Mouse (Mus musculus): Measurements from ENCODE around the gene 1500009C09Rik. TPM values are rescaled to one million over a fixed set of nuclear protein-coding genes. Genes with fewer than 3 reads are reported as not detected.

The 1500009C09Rik gene
- polyA plus RNA-seq, 1 experiment from 2014 or later = not detected

DNA sequence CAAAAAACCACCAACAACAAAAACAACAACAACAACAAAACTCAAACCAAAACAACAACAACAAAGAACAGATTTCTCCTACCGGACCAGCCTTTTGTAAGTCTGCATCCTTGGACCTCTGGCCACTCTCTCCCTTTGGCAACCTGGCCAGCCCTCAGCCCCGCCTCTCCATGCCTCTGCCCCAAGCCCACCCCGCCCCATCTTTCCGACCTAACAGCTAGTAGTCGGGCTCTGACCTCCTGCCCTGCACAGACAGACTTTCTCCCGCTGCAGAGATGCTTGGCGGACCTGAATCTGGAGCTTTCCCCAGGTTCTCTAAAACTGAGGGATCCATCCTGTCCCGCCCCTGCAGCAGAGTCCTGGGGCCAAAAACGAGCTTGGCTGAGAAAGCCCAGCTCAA, 34.2 kb upstream of the 1500009C09Rik start:
- Histone ChIP-seq H3K27ac (ENCODE audit: low read length) (no peak overlapping the region), H3K36me3 (ENCODE audit: insufficient read depth, low read length) (no peaks in the 10 kb centered on the region), H3K9ac (replicated peaks; ENCODE audit: low read depth) (no peak overlapping the region), H3K4me3 (ENCODE audit: low read depth, low read length) (no peak overlapping the region), H3K27me3 (replicated peaks; ENCODE audit: insufficient read depth, low read length) (peaks cover 29% of the 10 kb centered on the region), H3K9me3 (ENCODE audit: low read length) (no peaks in the 10 kb centered on the region), H3K4me2 (replicated peaks; ENCODE audit: low read depth, low read length) (no peak overlapping the region), H3K4me1 (ENCODE audit: insufficient read depth, low read depth, low read length) (no peaks in the 10 kb centered on the region)
- WGBS = 36% methylated on average over 9 of the region's 9 CpGs
- ATAC-seq = no peak
- TF ChIP-seq EP300 (IDR thresholded peaks at IDR 0.05) = no peak
- no peak for TF ChIP-seq CTCF (IDR thresholded peaks at IDR 0.05)
- DNase-seq (ENCODE audit: low spot score) = no peak

DNA sequence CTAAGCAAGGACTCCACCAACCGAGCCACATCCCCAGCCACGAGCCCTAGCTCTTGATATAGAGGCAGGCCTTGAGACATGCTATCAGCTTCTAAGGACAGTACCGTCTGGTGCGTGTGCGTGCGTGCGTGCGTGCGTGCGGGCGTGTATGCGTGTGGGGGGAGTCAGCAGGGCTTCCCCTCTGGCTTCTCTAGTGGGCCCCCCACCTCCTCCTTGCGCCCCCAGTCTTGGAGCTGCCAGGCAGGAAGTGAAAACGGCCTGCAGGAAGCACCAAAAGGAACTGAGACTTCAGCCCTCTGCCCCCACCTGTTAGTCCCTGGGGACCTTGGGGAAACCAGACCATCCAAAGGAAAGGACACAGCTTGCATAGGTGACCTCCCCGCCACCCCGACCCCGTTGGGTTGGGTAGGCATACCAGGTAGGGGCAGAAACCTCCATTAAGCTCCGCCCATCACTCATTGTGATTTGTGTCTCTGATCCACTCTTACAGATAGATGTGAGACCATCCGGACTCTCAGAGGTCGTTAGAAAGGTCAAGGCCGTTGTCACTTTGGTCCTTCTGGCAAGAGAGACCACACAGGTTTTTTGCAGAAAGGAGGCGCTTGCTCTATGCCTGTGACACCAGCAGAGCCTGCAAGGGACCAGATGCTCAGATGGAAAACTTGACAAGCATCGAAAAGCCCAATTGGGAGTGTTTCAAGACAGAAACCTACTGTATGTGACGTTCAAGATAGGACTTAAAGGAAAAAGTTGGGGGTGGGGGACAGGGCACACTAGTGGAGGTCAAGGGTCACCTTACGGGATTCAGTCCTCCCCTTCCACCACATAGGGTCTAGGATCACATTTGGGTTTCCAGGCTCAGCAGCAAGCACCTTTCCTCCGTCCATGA, 33.2 kb upstream of the 1500009C09Rik start:
- Histone ChIP-seq H3K4me2 (replicated peaks; ENCODE audit: low read depth, low read length) (no peak overlapping the region), H3K4me1 (ENCODE audit: insufficient read depth, low read depth, low read length) (no peaks in the 10 kb centered on the region), H3K27me3 (replicated peaks; ENCODE audit: insufficient read depth, low read length) (peaks cover 21% of the 10 kb centered on the region; the same call in 1 of the 2 replicates), H3K36me3 (ENCODE audit: insufficient read depth, low read length) (no peaks in the 10 kb centered on the region), H3K9ac (replicated peaks; ENCODE audit: low read depth) (no peak overlapping the region), H3K9me3 (ENCODE audit: low read length) (no peaks in the 10 kb centered on the region), H3K27ac (ENCODE audit: low read length) (no peak overlapping the region), H3K4me3 (ENCODE audit: low read depth, low read length) (no peak overlapping the region)
- ATAC-seq = no peak
- 64% methylated on average over 26 of the region's 26 CpGs for WGBS
- TF ChIP-seq EP300 (IDR thresholded peaks at IDR 0.05) (no peak), CTCF (IDR thresholded peaks at IDR 0.05) (no peak)
- no peak for DNase-seq (ENCODE audit: low spot score)

DNA sequence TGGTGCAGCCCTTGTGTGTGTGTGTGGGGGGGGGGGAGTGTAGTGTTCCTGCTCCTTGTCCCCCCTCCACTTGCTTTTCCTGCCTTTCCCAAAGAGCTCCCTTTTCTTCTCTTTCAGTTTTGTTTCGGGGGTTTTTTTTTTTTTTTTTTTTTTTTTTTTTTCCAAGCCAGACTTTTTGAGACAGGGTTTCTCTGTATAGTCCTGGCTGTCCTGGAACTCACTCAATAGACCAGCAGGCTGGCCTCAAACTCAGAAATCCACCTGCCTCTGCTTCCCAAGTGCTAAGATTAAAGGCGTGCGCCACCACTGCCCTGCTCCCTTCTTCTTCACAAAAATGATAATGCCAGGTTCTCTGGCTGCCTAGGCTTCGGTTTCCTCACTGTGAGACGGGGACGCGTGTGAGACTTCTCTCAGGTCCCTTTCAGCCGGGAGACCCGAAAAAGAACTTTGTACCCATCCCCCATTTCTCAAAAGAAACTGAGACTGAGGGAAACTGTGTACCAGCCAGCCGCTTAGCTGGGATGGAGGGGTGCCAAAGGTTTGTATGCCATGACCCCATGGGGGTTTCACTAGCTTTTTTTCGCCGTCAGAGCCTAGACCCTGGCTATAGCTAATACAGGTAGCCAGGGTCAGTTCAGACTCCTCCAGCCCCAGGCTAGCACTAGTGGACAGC, 32.1 kb upstream of the 1500009C09Rik start:
- no peaks in the 10 kb centered on the region for H3K4me1 ChIP-seq (ENCODE audit: insufficient read depth, low read depth, low read length)
- no peak overlapping the region for H3K9ac ChIP-seq (replicated peaks; ENCODE audit: low read depth)
- H3K27me3 ChIP-seq (replicated peaks; ENCODE audit: insufficient read depth, low read length) = peaks cover 26% of the 10 kb centered on the region; the same call in 1 of the 2 replicates
- H3K9me3 ChIP-seq (ENCODE audit: low read length) = no peaks in the 10 kb centered on the region
- no peaks in the 10 kb centered on the region for H3K36me3 ChIP-seq (ENCODE audit: insufficient read depth, low read length)
- 75% methylated on average over 11 of the region's 12 CpGs for WGBS
- H3K4me3 ChIP-seq (ENCODE audit: low read depth, low read length) = no peak overlapping the region
- DNase-seq (ENCODE audit: low spot score) (no peak), ATAC-seq (no peak)
- TF ChIP-seq CTCF (IDR thresholded peaks at IDR 0.05) (no peak), EP300 (IDR thresholded peaks at IDR 0.05) (no peak)
- H3K27ac ChIP-seq (ENCODE audit: low read length) = no peak overlapping the region
- H3K4me2 ChIP-seq (replicated peaks; ENCODE audit: low read depth, low read length) = no peak overlapping the region

DNA sequence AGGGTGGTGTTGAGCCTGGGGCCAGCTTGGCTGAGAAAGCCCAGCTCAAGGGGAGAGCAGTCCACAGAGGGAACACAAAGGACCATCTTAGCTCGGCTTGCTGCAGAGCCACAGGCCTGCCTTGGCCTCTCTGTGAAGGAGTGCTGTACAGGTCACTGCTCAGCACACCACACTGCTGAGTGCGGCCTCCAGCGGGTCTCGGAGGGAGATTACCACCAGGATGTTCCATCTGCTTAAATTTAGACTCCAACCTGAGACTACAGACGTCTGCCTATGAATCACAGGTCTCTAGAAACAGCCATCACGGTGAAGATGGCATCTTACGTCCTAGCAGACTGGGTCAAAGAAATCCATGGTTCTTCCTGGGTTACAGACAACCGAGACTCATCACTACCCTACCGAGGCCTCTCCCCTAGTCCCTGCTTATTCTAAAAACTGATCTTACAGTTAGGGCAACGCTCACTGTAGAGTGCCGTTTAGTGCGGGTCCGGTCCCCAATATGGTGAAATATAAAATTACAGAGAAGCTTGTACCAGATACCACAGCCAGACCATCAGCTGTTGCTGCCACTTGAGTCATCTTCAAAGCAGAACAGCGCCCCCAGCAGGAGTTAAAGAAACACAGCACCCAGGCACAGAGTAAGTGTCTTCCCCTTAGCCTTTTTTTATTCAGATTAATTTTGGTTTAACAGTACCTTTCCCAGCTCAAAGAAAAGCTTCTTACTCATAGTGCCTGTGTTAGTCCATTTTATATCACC, 30.9 kb upstream of the 1500009C09Rik start:
- DNase-seq (ENCODE audit: low spot score) (no peak), ATAC-seq (no peak)
- H3K4me1 ChIP-seq (ENCODE audit: insufficient read depth, low read depth, low read length) = no peaks in the 10 kb centered on the region
- H3K27ac ChIP-seq (ENCODE audit: low read length) = no peak overlapping the region
- no peak for TF ChIP-seq CTCF (IDR thresholded peaks at IDR 0.05)
- no peak for TF ChIP-seq EP300 (IDR thresholded peaks at IDR 0.05)
- H3K4me2 ChIP-seq (replicated peaks; ENCODE audit: low read depth, low read length) = no peak overlapping the region
- H3K9ac ChIP-seq (replicated peaks; ENCODE audit: low read depth) = no peak overlapping the region
- 69% methylated on average over 14 of the region's 14 CpGs for WGBS
- H3K4me3 ChIP-seq (ENCODE audit: low read depth, low read length) = no peak overlapping the region
- no peaks in the 10 kb centered on the region for H3K9me3 ChIP-seq (ENCODE audit: low read length)
- H3K27me3 ChIP-seq (replicated peaks; ENCODE audit: insufficient read depth, low read length) = peaks cover 14% of the 10 kb centered on the region; the same call in 1 of the 2 replicates
- H3K36me3 ChIP-seq (ENCODE audit: insufficient read depth, low read length) = no peaks in the 10 kb centered on the region

DNA sequence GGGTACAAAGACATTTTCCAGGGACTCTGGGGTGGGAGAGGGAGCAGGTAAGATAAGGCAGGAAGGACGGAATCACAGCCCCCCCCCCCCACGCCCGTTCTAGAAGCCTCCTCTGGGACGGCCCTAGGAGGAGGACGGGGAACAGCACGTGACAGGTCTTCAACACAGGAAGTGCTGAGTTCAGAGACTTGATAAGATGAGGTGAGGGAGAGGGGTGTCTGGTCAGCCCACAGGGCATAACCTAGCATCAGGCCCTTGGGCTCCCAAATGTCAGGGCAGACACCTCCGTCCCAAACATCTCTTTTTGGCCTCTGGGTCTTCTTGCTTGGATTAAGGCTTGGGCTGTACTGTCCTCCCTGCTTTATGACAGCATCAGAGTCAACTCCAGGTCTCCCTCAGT, 28.9 kb upstream of the 1500009C09Rik start:
- Histone ChIP-seq H3K9ac (replicated peaks; ENCODE audit: low read depth) (no peak overlapping the region), H3K4me2 (replicated peaks; ENCODE audit: low read depth, low read length) (no peak overlapping the region), H3K4me1 (ENCODE audit: insufficient read depth, low read depth, low read length) (no peaks in the 10 kb centered on the region), H3K36me3 (ENCODE audit: insufficient read depth, low read length) (no peaks in the 10 kb centered on the region), H3K27me3 (replicated peaks; ENCODE audit: insufficient read depth, low read length) (0 out of 2 replicates have a peak, but pooled peaks cover 10% of the 10 kb centered on the region), H3K4me3 (ENCODE audit: low read depth, low read length) (no peak overlapping the region), H3K27ac (ENCODE audit: low read length) (no peak overlapping the region), H3K9me3 (ENCODE audit: low read length) (no peaks in the 10 kb centered on the region)
- no peak for ATAC-seq
- no peak for DNase-seq (ENCODE audit: low spot score)
- 19% methylated on average over 6 of the region's 7 CpGs for WGBS
- TF ChIP-seq CTCF (IDR thresholded peaks at IDR 0.05) = no peak
- TF ChIP-seq EP300 (IDR thresholded peaks at IDR 0.05) = no peak

All from lung, postnatal 0 days (tissue).